Comparison of ENCODE assay signal across 15 mouse cellular contexts in the genomic region with DNA sequence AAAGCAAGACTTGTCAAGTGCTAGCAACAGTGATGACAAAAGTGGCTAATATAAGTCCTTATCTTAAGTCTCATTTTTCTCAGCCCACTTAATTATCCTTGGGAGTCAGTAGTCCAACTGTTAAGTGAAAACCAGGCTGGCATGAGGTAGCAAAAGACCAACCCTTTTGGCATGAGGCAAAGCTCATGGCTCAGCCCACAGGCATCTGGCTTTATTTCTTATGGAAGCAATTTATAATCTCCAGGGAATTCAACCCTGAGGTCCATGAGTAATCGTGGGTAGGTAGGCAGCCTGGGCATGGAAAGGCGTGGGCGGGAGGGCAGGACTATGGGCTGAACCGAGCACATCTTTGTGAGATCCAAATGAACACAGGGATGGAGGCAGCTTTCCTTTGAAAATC.
"Had no signal": no experiment of that assay in that cellular context is flagged by ENCODE, and none has a peak within 500 bp of the region (broad histone marks: within the 10 kb centered on the region; RNA-seq: fewer than 3 reads in every experiment).

No protein-coding gene starts in this region.

- DNase-seq: kidney, postnatal 10 days; kidney, postnatal 4 days; left cerebral cortex, postnatal 4 days; lung, adult 18-20 months; lung, postnatal 36 days; retina, postnatal 1 day; right cerebral cortex, postnatal 4 days; spleen, adult 18-20 months; thymus, adult 18-20 months; thymus, postnatal 14 days had no signal

- H3K4me2 ChIP-seq: limb, embryonic 13.5 days; midbrain, embryonic 13.5 days; neural tube, embryonic 12.5 days had no signal

- H3K9me3 ChIP-seq: limb, embryonic 13.5 days; midbrain, embryonic 13.5 days; neural tube, embryonic 12.5 days had no signal

- ATAC-seq: midbrain, embryonic 13.5 days had no signal

- H3K4me1 ChIP-seq: limb, embryonic 13.5 days; neural tube, embryonic 12.5 days had no signal

- H3K27ac ChIP-seq: layer of hippocampus, adult 2 months; limb, embryonic 13.5 days; liver, embryonic 14.5 days; midbrain, embryonic 13.5 days; neural tube, embryonic 12.5 days had no signal

- H3K9ac ChIP-seq: limb, embryonic 13.5 days; liver, embryonic 14.5 days; midbrain, embryonic 13.5 days; neural tube, embryonic 12.5 days had no signal

- H3K4me3 ChIP-seq: layer of hippocampus, adult 2 months; limb, embryonic 13.5 days; midbrain, embryonic 13.5 days; neural tube, embryonic 12.5 days had no signal

- H3K36me3 ChIP-seq: limb, embryonic 13.5 days; midbrain, embryonic 13.5 days; neural tube, embryonic 12.5 days had no signal

- H3K27me3 ChIP-seq: limb, embryonic 13.5 days; midbrain, embryonic 13.5 days; neural tube, embryonic 12.5 days had no signal
